Mouse (Mus musculus) MEL-GATA-1-ER (cell line): ENCODE results near the gene Olfr1245.
"Not testable (repeated sequence)": the region's sequence is repeated elsewhere in the genome, so short reads cannot be mapped to it uniquely, and the experiment has no call there.

ENCODE experiments used
- DNase-seq: peaks from one replicate; pipeline ENCODE4 v3.0.0-alpha.2; 2012; ENCODE audit warnings: low read depth; ENCODE audit errors: extremely low read depth

Gene Olfr1245

DNA sequence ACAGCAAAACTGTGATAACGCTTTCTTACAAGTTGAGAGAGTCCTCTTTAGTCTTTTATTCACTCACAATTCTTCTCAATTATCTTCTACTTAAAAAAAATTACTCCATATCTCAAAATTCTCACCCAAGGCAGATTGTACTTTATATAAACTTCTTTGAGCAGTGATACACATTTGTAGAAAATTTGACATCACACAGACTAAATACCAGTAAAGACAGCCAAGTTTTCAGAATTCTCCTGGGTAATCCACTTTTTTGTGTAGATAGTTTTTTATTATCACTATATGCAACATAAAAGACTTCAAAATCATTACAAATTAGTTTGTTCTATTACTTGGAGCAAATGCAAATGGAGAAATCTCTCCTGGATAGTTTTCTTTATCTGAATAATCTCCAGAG lies at the start of gene Olfr1245:
Gene Olfr1245 (minus strand): TSS at position 101 of the 400 bp plus-strand sequence.
- DNase-seq = no peak

DNA sequence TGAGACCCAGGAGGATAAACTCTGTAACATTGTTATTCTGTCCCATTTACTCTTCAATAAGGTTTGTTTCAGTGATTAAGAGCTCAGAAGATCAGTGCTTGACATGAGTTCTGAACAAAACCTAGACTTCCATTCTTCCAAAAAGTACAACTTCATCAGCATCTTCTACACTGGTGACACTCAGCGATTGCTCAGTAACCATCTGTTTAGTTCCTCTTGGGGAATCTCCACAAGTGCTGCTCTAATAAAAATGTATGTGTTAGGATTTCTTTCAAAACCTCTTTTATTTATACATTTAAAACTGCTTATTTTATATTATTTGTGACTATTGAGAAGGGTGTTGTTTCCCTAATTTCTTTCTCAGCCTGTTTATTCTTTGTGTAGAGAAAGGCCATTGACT lies 39.9 kb upstream of the Olfr1245 start, which contains the start of gene Olfr1248:
Gene Olfr1248 (minus strand): TSS at position 101 of the 400 bp plus-strand sequence.
- not testable (repeated sequence) for DNase-seq

DNA sequence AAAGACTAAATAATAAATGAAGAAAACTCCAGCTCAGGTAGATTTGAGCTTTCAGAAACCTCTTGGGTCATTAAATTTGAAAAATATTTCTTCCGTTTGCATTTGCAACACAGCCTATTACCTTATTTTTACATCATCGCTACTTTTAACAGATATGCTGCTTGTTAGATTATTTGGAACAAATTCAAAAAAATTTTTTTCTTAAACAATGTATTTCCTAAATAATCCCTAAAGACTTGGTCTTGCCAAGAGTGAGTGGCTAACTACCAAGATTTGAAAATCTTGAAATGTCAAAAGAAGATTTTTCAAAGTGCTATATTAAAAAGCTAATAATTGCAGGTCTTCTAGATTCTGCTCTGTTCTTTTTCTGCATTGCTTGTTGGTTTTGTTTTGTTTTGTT lies 35.8 kb upstream of the Olfr1245 start, which contains the start of gene Olfr1247:
Gene Olfr1247 (minus strand): TSS at position 101 of the 400 bp plus-strand sequence.
- DNase-seq = no peak

DNA sequence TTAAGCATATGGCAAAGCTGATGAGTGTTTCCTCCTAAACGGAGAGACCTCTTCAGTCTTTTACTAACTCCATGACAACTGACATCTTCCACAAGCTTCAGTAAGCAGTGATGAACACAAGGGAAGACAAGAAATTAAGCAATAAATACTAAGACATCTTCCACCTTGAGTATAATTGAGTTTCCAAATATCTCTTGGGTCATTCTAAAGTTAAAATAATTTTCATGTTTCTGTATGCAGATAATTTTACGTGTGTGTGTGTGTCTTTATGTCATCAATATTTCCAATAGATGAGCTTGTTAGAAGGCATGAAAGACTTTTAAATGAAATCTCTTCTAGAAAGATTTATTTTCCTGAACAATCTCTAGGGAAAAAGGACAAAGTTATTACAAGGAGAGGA lies 14.8 kb upstream of the Olfr1245 start, which contains the start of gene Olfr1246:
Gene Olfr1246 (minus strand): TSS at position 101 of the 400 bp plus-strand sequence.
- DNase-seq = no peak

DNA sequence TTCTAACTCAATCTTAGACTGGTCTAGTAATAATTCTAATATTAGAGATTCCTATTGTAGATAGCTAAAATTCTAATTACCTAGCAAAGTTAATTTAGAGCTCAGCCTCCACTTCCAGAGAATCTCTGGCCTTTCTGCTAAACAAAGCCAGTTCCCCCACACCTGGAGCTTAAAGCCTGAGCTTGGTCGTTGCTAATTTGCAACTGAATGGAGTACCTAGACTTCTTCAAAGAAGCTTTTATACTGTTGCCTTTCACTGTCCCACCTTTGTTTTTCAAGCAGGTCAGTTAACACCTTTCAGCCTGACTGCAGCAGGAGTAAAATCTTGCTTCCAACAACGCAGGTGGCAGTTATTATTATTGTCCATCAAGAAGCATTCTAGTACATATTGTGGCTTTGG lies 15.5 kb downstream of the Olfr1245 start:
- DNase-seq = not testable (repeated sequence)

GRCm38 (mm10) chr2:89544516-89544915 lies 33.7 kb downstream of the Olfr1245 start:
- no peak for DNase-seq

GRCm38 (mm10) chr2:89539923-89540322 lies 38.3 kb downstream of the Olfr1245 start:
- DNase-seq = no peak

GRCm38 (mm10) chr2:89531387-89531786 lies 46.9 kb downstream of the Olfr1245 start, which contains the start of gene Olfr1243:
TSS of gene Olfr1243 (minus strand) at chr2:89531487.
- no peak for DNase-seq
